Mouse (Mus musculus): ENCODE data around the gene Olfr373.
"Not testable (repeated sequence)": the region's sequence is repeated elsewhere in the genome, so short reads cannot be mapped to it uniquely, and the experiment has no call there.

Gene Olfr373

GRCm38 (mm10) chr8:72082877-72083276, at the start of gene Olfr373:
Olfr373 (plus strand) TSS chr8:72083177.
- not testable (repeated sequence) for DNase-seq (ENCODE audit: low read depth)

- DNase-seq (ENCODE audit: low read depth): not testable (repeated sequence)
These were observed 42.1 kb upstream of the Olfr373 start, which contains the start of gene Olfr372 for GRCm38 (mm10) chr8:72040918-72041317. Olfr372 (plus strand) TSS chr8:72041218.

GRCm38 (mm10) chr8:72042493-72042892, 40.5 kb upstream of the Olfr373 start:
- DNase-seq (ENCODE audit: low read depth): no peak

GRCm38 (mm10) chr8:72054633-72055032, 28.3 kb upstream of the Olfr373 start:
- not testable (repeated sequence) for DNase-seq (ENCODE audit: low read depth)

GRCm38 (mm10) chr8:72057643-72058042, 25.3 kb upstream of the Olfr373 start:
- DNase-seq (ENCODE audit: low read depth): not testable (repeated sequence)

GRCm38 (mm10) chr8:72066819-72067399, 16.1 kb upstream of the Olfr373 start:
- not testable (repeated sequence) for DNase-seq (ENCODE audit: low read depth)

- DNase-seq (ENCODE audit: low read depth): no peak
These were observed 1.8 kb downstream of the Olfr373 start for GRCm38 (mm10) chr8:72084744-72085143.

GRCm38 (mm10) chr8:72087611-72088010, 4.6 kb downstream of the Olfr373 start:
- DNase-seq (ENCODE audit: low read depth): peak; percentile 44

- not testable (repeated sequence) for DNase-seq (ENCODE audit: low read depth)
These were observed 13.7 kb downstream of the Olfr373 start for GRCm38 (mm10) chr8:72096721-72097120.

GRCm38 (mm10) chr8:72099377-72100103, 16.6 kb downstream of the Olfr373 start:
- peak; percentile 73 for DNase-seq (ENCODE audit: low read depth)

- peak; percentile 37 for DNase-seq (ENCODE audit: low read depth)
These were observed 22.2 kb downstream of the Olfr373 start for GRCm38 (mm10) chr8:72105165-72105564.

- DNase-seq (ENCODE audit: low read depth): no peak
These were observed 23.8 kb downstream of the Olfr373 start, which contains the start of gene Olfr374 for GRCm38 (mm10) chr8:72106740-72107139. Olfr374 (plus strand) TSS chr8:72107040.

GRCm38 (mm10) chr8:72110876-72111275, 27.9 kb downstream of the Olfr373 start:
- no peak for DNase-seq (ENCODE audit: low read depth)

- peak; percentile 29 for DNase-seq (ENCODE audit: low read depth)
These were observed 29.5 kb downstream of the Olfr373 start for GRCm38 (mm10) chr8:72112486-72112885.

GRCm38 (mm10) chr8:72115202-72115601, 32.2 kb downstream of the Olfr373 start:
- no peak for DNase-seq (ENCODE audit: low read depth)

- DNase-seq (ENCODE audit: low read depth): no peak
These were observed 35.6 kb downstream of the Olfr373 start for GRCm38 (mm10) chr8:72118616-72119015.

- DNase-seq (ENCODE audit: low read depth): not testable (repeated sequence)
These were observed 38.5 kb downstream of the Olfr373 start for GRCm38 (mm10) chr8:72121486-72121885.

GRCm38 (mm10) chr8:72121997-72122396, 39.0 kb downstream of the Olfr373 start:
- no peak for DNase-seq (ENCODE audit: low read depth)

GRCm38 (mm10) chr8:72127834-72128233, 44.9 kb downstream of the Olfr373 start:
- DNase-seq (ENCODE audit: low read depth): no peak

GRCm38 (mm10) chr8:72131251-72131650, 48.3 kb downstream of the Olfr373 start:
- no peak for DNase-seq (ENCODE audit: low read depth)

GRCm38 (mm10) chr8:72131901-72132300, 48.9 kb downstream of the Olfr373 start:
- DNase-seq (ENCODE audit: low read depth): no peak

GRCm38 (mm10) chr8:72132417-72132816, 49.4 kb downstream of the Olfr373 start:
- peak; percentile 37 for DNase-seq (ENCODE audit: low read depth)

- DNase-seq (ENCODE audit: low read depth): peak; percentile 64
These were observed 49.9 kb downstream of the Olfr373 start for GRCm38 (mm10) chr8:72132891-72133290.
